Mouse (Mus musculus): Measurements from ENCODE around the gene Ssna1.

The Ssna1 gene

DNA sequence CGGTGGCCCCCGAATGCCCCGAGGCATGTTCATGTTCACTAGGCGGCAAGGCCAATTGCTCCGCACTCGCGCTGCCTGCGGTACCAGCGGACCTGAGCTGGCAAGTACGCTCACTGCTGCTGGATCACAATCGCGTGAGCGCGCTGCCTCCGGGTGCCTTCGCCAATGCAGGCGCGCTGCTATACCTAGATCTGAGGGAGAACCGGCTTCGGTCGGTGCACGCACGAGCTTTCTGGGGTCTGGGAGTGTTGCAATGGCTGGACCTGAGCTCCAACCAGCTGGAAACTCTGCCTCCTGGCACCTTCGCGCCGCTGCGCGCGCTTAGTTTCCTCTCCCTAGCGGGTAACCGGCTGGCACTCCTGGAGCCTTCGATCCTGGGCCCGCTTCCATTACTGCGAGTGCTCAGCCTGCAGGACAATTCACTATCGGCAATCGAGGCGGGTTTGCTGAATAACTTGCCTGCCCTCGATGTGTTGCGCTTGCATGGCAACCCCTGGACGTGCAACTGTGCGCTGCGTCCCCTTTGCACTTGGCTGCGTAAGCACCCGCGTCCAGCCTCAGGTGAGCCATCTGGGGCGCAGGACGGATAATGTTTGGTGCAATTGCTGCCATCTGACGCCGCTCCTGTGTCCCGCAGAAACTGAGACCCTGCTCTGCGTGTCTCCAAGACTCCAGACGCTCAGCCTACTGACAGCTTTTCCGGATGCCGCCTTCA lies 18.0 kb upstream of the Ssna1 start:
- no peak for DNase-seq (ENCODE audit: low read depth in 1 of 2, low spot score in 2 of 2)

DNA sequence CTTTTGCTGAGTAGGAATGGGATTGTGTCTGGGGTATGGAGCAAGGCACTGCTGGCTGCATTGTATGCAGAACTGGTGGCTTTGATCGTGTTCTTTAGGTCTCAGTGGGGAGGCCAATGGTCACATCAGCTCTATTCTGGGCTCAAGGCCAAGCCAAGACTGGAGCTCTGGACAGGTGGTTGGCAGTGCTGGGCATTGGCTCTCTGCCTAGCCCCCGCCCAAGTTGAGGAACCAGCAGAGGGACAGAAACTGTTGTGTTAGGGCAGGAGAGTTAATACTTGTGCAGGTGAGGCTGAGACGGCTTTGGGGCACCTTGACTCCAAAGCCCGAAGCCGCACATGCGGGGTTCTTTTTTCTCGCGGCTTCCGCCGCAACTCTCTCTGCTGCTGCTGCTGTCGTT lies 17.4 kb upstream of the Ssna1 start, which contains the start of gene Lrrc26:
Lrrc26 (plus strand) TSS at position 265 of the 400 bp plus-strand sequence.
- no peak for DNase-seq (ENCODE audit: low read depth in 1 of 2, low spot score in 2 of 2)

DNA sequence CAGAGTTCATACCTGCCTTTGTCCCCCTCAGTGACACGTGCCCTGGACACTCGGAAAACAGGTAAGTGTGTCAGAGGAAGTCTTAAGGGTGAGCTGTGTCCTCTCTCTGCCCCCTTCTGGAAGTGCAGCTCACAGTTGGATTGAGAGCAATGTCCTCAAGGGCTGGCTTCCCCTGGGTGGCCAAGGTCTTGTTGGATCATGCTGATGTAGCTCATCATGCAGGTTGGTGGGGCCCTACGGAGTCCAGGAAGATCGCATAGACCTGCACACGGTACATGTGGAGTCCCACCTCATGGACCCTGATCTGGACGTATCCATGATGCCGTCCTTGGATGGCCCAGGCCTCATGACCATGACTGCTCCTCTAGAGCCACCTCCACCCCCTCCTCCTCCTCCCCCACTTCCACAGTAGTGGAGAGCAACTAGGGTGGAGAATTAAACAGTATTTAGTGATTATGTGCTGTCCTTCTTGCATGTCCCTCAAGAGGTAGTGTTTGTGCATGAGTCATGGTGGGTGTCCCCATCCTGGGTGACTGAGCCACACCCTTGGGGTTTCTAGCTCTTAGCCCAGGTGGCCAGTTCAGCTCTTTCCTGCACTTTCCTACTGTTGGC lies 16.6 kb upstream of the Ssna1 start:
- DNase-seq (ENCODE audit: low read depth in 1 of 2, low spot score in 2 of 2) = no peak

DNA sequence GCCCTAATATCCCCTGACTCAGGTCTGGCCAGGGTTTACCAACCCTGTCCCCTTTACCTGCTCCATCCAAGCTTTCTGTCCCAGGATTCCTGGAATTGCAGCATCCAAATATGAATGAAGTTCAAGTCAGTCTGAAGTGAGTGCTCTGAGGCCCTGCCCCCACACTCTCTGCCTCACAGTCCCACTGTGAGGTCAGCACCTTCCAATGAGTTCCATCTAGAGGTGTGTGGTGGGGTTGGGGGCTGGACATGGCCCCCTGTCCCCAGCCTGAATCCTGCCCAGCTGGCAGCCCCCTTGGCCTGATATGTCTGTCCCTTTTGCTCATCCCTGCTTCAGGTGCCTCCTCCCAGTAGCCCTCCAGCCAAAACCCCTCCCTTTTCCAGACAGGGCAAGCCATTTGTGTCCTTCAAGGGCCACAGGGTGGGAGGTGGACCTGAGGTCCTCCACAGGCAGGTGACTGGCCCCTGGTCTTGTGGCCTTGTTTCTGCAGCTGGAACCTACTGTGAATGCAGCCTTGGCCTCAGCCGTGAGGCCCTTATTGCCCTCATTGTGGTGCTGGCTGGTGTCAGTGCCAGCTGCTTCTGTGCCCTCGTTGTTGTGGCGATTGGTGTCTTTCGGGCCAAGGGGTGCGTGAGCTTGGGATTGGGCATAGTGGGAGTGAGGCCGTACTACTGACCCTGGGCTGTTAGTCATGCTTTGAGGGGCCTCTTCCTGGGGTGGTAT lies 15.8 kb upstream of the Ssna1 start, which contains the start of gene Tmem210:
Tmem210 (plus strand) TSS at position 219 of the 723 bp plus-strand sequence.
- no peak for DNase-seq (ENCODE audit: low read depth in 1 of 2, low spot score in 2 of 2)

DNA sequence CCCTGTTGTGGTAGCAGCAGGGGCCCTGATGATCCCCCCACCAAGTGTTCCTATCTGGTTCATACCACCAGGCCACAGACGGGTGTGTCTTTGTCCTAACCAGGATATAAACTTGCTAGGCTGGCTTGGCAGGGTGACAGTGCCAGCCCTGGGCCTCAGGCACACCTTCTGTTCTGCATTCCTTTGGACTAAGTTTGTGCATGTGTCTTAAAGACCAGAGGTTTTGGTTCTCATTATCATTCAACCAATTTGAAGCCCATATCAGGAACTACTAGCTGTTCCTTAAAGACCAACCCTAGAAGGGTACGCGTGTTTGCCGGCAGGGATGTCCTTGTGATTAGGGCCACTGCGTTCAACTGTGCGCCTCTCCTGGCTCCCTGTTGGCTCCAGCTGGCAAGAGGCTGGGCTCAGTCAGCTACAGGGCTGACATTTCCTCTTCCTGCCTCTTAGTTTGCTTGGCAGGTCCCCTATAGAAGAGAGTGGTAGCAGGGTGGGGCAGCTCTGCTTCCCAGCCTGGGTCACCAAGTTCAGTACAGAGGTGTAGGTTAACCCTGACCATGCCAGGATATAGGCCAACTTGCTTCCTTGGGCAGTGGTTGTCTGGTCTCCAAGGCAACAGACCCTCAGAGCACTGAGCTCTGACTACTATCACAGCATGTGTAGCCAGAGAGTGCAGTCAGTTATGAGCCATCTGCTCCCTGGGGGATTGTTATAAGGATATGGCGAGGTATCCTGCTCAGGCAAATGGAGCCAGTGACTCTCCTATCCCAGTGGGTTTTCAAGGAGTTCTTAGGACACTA lies 14.8 kb upstream of the Ssna1 start:
- DNase-seq (ENCODE audit: low read depth in 1 of 2, low spot score in 2 of 2) = no peak

DNA sequence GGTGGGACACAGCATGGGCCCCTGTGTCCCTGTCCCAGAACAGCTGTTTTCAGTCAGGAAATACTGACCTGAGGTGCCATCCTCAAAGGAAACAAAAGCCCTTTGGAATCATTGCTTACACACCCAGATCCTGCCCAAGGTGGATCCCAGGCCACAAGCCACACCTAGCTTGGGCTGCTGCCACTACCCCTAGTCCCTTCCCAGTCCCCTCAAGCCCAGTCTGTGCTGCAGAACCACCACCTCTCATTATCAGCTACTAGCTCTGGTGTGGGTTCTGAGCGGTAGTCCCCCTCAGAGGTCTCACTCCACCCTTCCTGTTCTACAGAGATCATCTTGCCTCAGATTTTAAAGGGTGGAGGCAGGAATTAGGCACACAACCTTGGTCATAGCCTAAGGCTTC lies 14.1 kb upstream of the Ssna1 start:
- no peak for DNase-seq (ENCODE audit: low read depth in 1 of 2, low spot score in 2 of 2)

DNA sequence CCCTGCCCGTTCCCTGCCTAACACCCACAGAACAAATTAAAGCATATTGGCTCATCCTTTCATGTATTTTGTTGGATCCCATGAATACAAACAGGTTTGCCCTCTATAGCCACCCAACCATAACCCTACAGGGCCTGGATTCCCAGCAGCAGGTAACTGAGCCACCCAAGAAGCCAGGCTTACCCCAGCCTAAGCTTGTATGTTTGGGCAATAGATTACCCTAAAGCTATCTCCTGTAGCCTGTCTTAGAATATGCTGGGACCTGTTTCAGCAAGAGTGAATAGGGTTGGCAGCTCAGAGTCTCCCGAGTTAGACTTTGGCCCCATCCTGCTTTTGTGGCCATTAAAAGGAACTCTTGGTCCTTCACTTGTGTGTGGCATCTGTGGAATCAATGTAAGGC lies 13.3 kb upstream of the Ssna1 start:
- no peak for DNase-seq (ENCODE audit: low read depth in 1 of 2, low spot score in 2 of 2)

DNA sequence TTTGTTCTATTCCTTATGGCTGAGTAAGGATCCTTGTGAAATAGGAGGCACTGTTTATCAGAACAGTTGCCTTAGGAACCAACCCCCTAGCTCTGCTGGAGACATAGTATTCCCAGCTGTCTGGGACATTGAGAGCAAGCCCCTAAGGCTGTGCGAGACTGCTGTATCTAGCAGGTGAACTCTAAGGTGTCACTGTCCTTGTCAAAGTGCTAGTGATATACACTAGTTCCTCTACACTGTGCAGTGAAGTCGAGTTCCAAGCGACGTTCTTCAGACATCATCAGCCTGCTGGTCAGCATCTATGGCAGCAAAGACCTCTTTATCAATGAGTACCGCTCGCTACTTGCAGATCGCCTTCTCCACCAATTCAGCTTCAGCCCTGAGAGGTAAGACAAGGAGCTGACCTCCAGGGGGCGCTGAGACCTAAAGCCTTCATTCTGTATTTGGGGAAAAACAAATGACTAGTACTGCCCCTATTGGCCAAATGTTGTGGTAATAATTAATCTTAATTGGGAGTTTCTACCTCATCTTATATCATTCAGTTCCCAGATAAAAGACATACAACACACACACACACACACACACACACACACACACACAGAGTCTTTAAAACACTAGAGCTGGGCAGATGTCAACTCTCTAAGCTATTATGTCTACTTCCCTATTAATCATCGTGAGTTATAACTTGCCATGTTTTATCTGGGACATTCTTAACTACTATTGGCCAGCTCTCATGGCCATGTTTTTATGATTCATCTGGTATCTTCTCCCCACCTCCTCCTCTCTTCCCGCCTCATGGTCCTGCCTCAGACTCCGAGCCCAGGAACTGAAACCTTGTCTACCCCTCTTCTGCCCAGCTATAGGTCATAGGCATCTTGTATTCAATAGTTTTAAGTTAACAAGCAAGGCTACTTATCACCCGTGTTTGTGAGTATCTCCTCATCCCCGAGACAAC lies 7.0 kb upstream of the Ssna1 start:
- DNase-seq (ENCODE audit: low read depth in 1 of 2, low spot score in 2 of 2) = peak; percentile 65 to 75

DNA sequence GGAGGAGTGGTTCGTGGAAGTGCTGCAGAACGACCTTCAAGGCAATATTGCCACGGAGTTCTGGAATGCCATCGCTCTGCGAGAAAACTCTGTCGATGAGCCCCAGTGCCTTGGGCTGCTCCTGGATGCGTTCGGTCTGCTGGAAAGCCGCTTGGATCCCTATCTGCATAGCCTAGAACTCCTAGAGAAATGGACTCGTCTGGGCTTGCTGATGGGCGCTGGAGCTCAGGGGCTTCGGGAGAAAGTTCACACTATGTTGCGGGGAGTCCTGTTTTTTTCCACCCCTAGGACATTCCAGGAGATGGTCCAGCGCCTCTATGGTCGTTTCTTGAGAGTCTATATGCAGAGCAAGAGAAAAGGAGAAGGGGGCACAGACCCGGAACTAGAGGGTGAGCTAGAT lies 772 bp upstream of the Ssna1 start:
- no peak for DNase-seq (ENCODE audit: low read depth in 1 of 2, low spot score in 2 of 2)

DNA sequence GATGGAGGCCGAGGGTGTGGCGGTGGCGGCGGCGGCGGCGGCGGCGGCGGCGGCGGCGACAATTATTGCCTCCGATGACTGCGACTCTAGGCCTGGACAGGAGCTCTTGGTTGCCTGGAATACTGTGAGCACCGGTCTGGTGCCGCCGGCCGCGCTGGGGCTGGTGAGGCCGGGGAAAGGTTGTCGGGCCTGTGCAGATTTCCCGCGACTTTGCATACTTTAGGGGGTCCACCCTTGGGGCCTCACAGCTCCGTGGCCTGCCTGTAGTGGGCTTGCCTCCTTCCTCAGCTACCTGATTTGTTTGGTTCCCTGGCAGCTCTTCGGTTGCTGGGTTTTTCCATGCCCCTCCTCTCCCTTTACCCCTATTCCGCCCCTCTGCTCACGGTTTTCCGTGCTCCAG lies 277 bp upstream of the Ssna1 start:
- no peak for DNase-seq (ENCODE audit: low read depth in 1 of 2, low spot score in 2 of 2)

DNA sequence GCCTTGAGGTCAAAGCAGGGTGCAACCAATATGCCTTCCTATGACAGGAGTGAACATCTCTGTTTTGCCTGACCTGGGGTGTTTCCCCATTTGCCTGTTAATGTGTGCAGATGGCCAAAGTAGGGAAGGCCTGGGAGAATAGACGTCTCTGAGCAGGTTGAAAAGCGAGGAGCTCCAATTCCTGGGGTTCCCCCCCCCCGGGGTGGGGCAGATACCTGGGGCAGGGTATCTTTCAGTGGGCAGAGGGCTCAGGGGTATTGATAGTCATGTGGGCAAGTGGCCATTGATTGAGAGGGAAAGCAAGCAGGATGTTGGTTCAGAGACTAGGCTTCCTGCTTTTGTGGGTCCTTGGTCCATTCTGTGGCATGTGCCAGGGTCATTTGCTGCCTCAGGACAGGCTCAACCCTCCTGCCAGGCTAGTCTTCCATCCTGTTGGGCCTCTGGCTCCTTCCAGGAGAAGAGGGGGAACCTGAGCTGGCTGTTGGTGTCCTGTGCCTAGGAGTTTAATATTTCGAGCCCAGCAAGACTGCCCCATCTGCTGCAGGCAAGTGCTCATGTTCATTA lies 4.4 kb downstream of the Ssna1 start:
- DNase-seq (ENCODE audit: low read depth in 1 of 2, low spot score in 2 of 2) = no peak

DNA sequence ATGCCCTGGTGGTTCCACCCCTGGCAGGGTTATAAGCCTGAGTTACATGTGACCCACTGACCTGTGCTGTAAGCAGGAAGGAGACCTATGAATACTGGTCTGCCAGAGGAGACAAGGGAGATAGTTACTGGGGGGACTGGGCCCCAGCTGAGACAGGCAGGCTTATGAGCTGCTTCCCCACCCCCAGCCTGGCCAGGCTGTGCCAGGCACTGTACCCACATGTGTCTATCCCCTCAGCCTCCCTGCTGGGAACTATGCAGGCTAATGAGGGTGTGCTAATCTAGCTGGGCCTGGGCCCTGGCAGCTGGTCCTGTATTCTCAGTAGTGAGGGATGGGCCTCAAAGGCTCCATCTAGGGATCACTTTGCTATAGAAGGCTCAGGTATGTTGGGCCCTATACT lies 5.0 kb downstream of the Ssna1 start:
- DNase-seq (ENCODE audit: low read depth in 1 of 2, low spot score in 2 of 2) = no peak

DNA sequence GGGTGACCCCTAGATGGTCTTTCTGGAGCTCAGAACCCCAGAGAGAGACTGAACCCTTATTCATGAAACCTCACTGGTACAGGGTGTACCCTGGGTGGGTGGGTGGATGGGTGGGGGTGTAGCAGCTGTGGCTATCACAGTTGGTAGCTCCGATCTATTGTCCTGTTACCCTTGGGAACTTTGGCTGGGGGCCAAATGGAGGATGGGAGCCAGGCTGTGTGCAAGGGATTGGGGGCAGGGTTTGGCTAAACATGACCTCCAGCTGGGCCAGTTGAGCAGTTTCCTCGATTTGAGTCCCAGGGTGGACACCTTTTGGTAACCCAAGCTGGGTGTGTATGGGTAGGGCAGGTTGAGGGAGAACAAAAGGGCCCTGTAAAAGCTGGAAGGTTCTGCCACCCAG lies 5.5 kb downstream of the Ssna1 start:
- no peak for DNase-seq (ENCODE audit: low read depth in 1 of 2, low spot score in 2 of 2)

DNA sequence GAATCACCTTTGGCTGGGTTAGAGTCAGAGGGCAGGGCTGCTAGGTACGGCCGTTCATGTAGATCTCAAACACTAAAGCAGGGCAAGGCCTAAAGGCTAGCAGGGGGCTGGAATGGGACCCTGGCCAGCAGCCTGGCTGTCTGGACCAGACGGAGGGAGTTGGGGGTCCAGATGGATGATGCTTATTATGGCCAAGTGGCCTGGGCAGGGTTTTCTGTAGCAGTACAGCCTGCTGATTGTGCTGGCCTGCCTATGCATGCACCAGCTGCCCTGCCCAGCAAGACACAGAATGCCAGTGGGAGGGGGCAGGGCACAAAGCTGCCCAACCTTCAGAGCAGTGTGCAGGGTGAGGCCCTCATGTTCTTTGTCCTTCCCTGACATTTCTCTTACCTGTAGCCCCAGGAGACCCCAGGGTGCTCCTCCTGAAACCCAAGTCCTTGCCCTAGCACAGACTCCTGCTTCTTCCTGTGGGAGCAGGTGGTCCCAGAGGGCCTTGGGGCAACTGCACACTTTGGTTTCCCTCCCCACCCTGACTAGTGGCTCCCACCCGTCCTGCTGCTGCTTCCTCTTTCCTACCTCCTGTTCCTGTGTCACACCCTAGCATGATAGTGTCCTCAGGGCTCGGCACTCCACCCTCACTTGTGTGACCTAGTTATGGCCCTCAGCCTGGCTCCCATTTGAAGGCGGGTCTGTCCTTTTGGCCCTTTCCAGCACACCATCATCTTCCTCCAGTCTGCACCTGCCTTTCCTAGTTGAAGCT lies 6.2 kb downstream of the Ssna1 start:
- DNase-seq (ENCODE audit: low read depth in 1 of 2, low spot score in 2 of 2) = no peak

DNA sequence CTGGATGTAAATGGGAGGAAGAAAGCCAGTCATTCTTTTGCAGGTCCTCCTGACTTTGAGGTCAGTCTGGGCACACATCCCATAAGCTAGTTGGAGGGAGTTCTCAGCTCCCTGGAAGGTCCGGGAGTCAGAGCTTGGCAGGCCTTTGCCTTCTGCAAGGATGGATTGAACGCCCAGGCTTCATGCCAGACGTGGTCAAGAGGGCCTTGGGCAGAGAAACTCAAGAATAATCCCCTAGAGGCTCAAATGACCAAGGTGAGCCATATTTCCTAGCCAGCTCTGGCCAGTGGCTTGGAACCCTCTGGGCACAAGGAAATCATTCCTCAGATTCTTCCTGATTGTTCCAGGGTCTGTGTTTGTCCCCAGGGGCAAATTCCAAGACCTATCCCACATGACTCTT lies 7.4 kb downstream of the Ssna1 start:
- DNase-seq (ENCODE audit: low read depth in 1 of 2, low spot score in 2 of 2) = no peak

DNA sequence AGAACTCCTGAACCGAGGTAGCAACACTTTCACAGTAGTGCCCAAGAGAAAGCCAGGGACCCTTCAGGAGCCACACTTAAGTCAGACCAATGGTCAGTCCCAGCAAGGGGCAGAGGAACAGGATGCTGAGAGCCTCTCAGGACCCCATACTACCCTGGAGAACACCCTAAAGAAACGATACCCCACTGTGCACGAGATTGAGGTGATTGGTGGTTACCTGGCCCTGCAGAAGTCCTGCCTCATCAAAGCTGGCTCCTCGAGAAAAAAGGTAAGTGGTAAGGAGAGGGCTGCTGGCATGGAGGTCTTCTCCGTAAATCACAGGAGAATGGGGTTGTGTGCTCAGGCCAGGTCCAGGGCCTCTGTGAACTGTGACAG lies 8.0 kb downstream of the Ssna1 start:
- no peak for DNase-seq (ENCODE audit: low read depth in 1 of 2, low spot score in 2 of 2)

DNA sequence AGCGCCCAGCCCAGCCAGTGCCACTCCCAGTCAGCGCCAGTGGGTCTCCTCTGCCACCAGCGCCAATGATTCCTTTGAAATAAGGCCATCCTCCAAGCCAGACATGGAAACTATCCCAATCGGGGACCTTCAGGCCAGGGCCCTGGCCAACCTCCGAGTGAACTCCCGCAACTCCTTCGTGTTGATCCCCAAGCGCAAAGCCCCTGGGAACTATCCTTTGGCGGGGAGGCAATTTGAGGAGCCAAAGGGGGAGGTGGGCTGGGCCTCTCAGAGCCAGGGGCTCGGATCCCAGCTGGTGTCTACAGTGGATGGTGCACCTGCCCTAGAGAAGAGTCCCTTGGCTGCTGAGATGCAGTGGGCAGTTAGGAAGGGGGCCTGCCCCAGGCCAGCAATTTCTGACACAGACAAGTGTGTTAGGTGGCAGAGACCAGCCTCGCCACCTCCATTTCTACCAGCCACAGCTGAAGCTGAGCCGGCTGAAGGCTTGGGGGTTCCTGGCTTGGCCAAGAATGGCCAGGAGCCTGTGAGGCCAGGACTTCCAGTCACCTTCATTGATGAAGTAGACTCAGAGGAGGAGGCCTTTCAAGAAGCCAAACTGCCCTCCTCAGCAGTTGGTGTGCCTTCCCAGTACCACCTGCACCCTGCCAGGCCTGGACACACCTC lies 8.5 kb downstream of the Ssna1 start:
- no peak for DNase-seq (ENCODE audit: low read depth in 1 of 2, low spot score in 2 of 2)

DNA sequence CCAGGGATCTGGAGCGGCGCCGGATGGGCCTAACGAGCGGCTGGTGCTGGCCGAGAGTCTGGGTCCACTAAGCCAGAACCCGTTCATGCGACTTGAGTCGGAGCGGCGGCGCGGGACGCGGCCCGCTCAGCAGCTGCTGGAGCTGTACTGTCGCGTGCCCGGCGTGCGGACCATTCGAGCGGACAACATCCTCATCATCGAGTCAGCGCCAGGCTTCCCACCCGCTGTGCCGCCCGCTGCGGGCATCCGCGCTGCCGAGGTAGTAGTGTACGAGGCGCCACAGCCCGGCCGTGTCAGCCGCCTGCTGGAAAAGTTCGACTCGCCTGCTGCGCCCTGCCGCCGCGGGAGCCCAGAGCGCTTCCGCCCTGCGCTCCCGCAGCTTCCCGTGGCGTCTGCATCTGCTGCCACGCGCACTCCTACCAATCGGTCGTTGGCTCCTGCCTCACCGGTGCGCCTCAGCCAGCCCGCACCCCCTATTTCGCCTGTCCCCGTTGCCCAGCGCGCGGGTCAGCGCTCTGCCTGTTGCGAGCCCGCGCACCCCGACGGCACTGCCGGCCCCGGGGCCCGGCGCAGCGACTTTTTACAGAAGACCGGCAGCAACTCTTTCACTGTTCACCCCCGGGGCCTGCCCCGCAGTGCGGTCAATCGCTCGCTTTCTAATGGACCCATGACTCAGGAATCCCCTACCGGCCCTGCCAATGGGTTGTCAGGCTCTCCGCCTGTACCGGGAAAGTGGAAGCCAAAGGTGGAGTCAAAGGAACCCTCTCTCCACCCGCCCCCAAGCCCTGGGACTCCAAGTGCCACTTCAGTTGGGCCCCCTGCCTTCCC lies 9.2 kb downstream of the Ssna1 start:
- peak in 1 of 2 experiments; percentile 26 for DNase-seq (ENCODE audit: low read depth in 1 of 2, low spot score in 2 of 2)

Measured in monocyte, adult 2 months (primary cell).